Mouse (Mus musculus) forebrain, embryonic 12.5 days (tissue): ENCODE data around the gene Lrpap1. TPM values are rescaled to one million over a fixed set of nuclear protein-coding genes. Genes with fewer than 3 reads are reported as not detected.

ENCODE experiments used
- ATAC-seq: fragments of 200-750 bp; cut with Nextera tagmentation; 2 replicates; pipeline ENCODE4 v1.8.0; 2017; ENCODE audit warnings: moderate TSS enrichment; ENCODE audit not compliant: low FRiP score
- H3K27ac ChIP-seq: fragments of 300-500 bp; sonication (generic); 2 replicates; pipeline ENCODE4 v1.5.1; 2016; ENCODE audit warnings: mild to moderate bottlenecking
- H3K27me3 ChIP-seq: fragments of 300-500 bp; sonication (generic); 2 replicates; pipeline ENCODE4 v1.6.1; 2016; ENCODE audit warnings: mild to moderate bottlenecking
- H3K36me3 ChIP-seq: fragments of 300-500 bp; sonication (generic); replicated peaks from 2 replicates; pipeline ENCODE4 v1.6.1; 2016; ENCODE audit warnings: mild to moderate bottlenecking
- H3K4me1 ChIP-seq: fragments of 300-500 bp; sonication (generic); 2 replicates; pipeline ENCODE4 v1.6.1; 2016
- H3K4me2 ChIP-seq: fragments of 300-500 bp; sonication (generic); 2 replicates; pipeline ENCODE4 v1.6.1; 2016; ENCODE audit warnings: mild to moderate bottlenecking, moderate library complexity
- H3K4me3 ChIP-seq: fragments of 300-500 bp; sonication (generic); replicated peaks from 2 replicates; pipeline ENCODE4 v1.5.1; 2016; ENCODE audit warnings: mild to moderate bottlenecking
- H3K9ac ChIP-seq: fragments of 300-500 bp; sonication (generic); 2 replicates; pipeline ENCODE4 v1.6.1; 2016; ENCODE audit warnings: mild to moderate bottlenecking
- H3K9me3 ChIP-seq: fragments of 300-500 bp; sonication (generic); 2 replicates; pipeline ENCODE4 v1.6.1; 2016
- WGBS: fragments of 180-500 bp; shearing (Covaris S2); methylation state at CpG from one replicate; pipeline ENCODE4 v1.1.7; 2016; 5-methylcytosine and 5-hydroxymethylcytosine counted together
- polyA plus RNA-seq: library from polyadenylated mRNA; unstranded; fragments of >200 nt; fragmentation: Nextera tagmentation; extraction: Ambion mirVana; gene quantifications from 2 replicates; pipeline ENCODE4 v1.2.1, GENCODE M21; 2016

Lrpap1 gene
- polyA plus RNA-seq, 1 experiment from 2014 or later = 94.7 TPM

GRCm38 (mm10) chr5:35137510-35138182, 32.1 kb upstream of the Lrpap1 start:
- Histone ChIP-seq H3K4me3 (no peak overlapping the region), H3K27ac (peak overlapping the region; percentile 70), H3K4me2 (no peak overlapping the region), H3K27me3 (no peaks in the 10 kb centered on the region), H3K36me3 (no peaks in the 10 kb centered on the region), H3K4me1 (peaks cover 18% of the 10 kb centered on the region), H3K9me3 (no peaks in the 10 kb centered on the region), H3K9ac (no peak overlapping the region)
- 72% methylated on average over 13 of the region's 13 CpGs for WGBS
- no peak for ATAC-seq

- no peaks in the 10 kb centered on the region for H3K9me3 ChIP-seq
- H3K4me3 ChIP-seq = no peak overlapping the region
- H3K4me2 ChIP-seq = no peak overlapping the region
- H3K4me1 ChIP-seq = peaks cover 13% of the 10 kb centered on the region
- H3K27me3 ChIP-seq = no peaks in the 10 kb centered on the region
- no peak overlapping the region for H3K9ac ChIP-seq
- no peak overlapping the region for H3K27ac ChIP-seq
- 75% methylated on average over 5 of the region's 5 CpGs for WGBS
- H3K36me3 ChIP-seq = no peaks in the 10 kb centered on the region
- no peak for ATAC-seq
Observed at GRCm38 (mm10) chr5:35135903-35136302, 30.3 kb upstream of the Lrpap1 start.

- Histone ChIP-seq H3K9me3 (no peaks in the 10 kb centered on the region), H3K4me1 (peaks cover 13% of the 10 kb centered on the region), H3K9ac (no peak overlapping the region), H3K4me3 (no peak overlapping the region), H3K27ac (no peak overlapping the region), H3K36me3 (no peaks in the 10 kb centered on the region), H3K27me3 (no peaks in the 10 kb centered on the region), H3K4me2 (no peak overlapping the region)
- ATAC-seq = no peak
- WGBS = 59% methylated on average over 3 of the region's 3 CpGs
Observed at GRCm38 (mm10) chr5:35134286-35134685, 28.7 kb upstream of the Lrpap1 start.

- no peak overlapping the region for H3K4me2 ChIP-seq
- no peak overlapping the region for H3K27ac ChIP-seq
- H3K36me3 ChIP-seq = no peaks in the 10 kb centered on the region
- ATAC-seq = no peak
- no peaks in the 10 kb centered on the region for H3K27me3 ChIP-seq
- no peak overlapping the region for H3K4me3 ChIP-seq
- H3K4me1 ChIP-seq = peaks cover 10% of the 10 kb centered on the region
- 88% methylated on average over 4 of the region's 4 CpGs for WGBS
- H3K9me3 ChIP-seq = no peaks in the 10 kb centered on the region
- H3K9ac ChIP-seq = no peak overlapping the region
Observed at GRCm38 (mm10) chr5:35133468-35133867, 27.9 kb upstream of the Lrpap1 start.

GRCm38 (mm10) chr5:35132278-35132980, 26.9 kb upstream of the Lrpap1 start:
- Histone ChIP-seq H3K27me3 (no peaks in the 10 kb centered on the region), H3K27ac (no peak overlapping the region), H3K4me3 (no peak overlapping the region), H3K4me2 (no peak overlapping the region), H3K36me3 (no peaks in the 10 kb centered on the region), H3K4me1 (peaks cover under 1% of the 10 kb centered on the region; the same call in 1 of the 2 replicates), H3K9ac (no peak overlapping the region), H3K9me3 (no peaks in the 10 kb centered on the region)
- WGBS = 92% methylated on average over 9 of the region's 9 CpGs
- no peak for ATAC-seq

- Histone ChIP-seq H3K36me3 (no peaks in the 10 kb centered on the region), H3K9me3 (no peaks in the 10 kb centered on the region), H3K4me1 (no peaks in the 10 kb centered on the region), H3K27ac (no peak overlapping the region), H3K27me3 (no peaks in the 10 kb centered on the region), H3K4me2 (no peak overlapping the region), H3K9ac (no peak overlapping the region), H3K4me3 (no peak overlapping the region)
- 5% methylated on average over 7 of the region's 7 CpGs for WGBS
- peak; percentile 65; the same call in 1 of the 2 replicates for ATAC-seq
Observed at GRCm38 (mm10) chr5:35131773-35132172, 26.2 kb upstream of the Lrpap1 start.

- WGBS = 29% methylated on average over 1 of the region's 1 CpGs
Observed at GRCm38 (mm10) chr5:35131237-35131636, 25.7 kb upstream of the Lrpap1 start.

GRCm38 (mm10) chr5:35129767-35130191, 24.2 kb upstream of the Lrpap1 start:
- Histone ChIP-seq H3K9me3 (no peaks in the 10 kb centered on the region), H3K36me3 (no peaks in the 10 kb centered on the region)
- 93% methylated on average over 7 of the region's 7 CpGs for WGBS

More at GRCm38 (mm10) chr5:35131237-35131636, 25.7 kb upstream of the Lrpap1 start:
- no peak for ATAC-seq
- no peak overlapping the region for H3K4me2 ChIP-seq
- H3K36me3 ChIP-seq = no peaks in the 10 kb centered on the region
- H3K4me3 ChIP-seq = no peak overlapping the region
- H3K27ac ChIP-seq = no peak overlapping the region
- H3K9me3 ChIP-seq = no peaks in the 10 kb centered on the region
- no peaks in the 10 kb centered on the region for H3K27me3 ChIP-seq
- no peak overlapping the region for H3K9ac ChIP-seq
- no peaks in the 10 kb centered on the region for H3K4me1 ChIP-seq

GRCm38 (mm10) chr5:35129208-35129607, 23.6 kb upstream of the Lrpap1 start:
- no peaks in the 10 kb centered on the region for H3K27me3 ChIP-seq
- no peak overlapping the region for H3K9ac ChIP-seq
- no peaks in the 10 kb centered on the region for H3K9me3 ChIP-seq
- H3K4me1 ChIP-seq = no peaks in the 10 kb centered on the region
- no peaks in the 10 kb centered on the region for H3K36me3 ChIP-seq
- H3K4me2 ChIP-seq = no peak overlapping the region
- ATAC-seq = no peak
- H3K4me3 ChIP-seq = no peak overlapping the region
- no peak overlapping the region for H3K27ac ChIP-seq
- WGBS = 89% methylated on average over 16 of the region's 16 CpGs

More at GRCm38 (mm10) chr5:35129767-35130191, 24.2 kb upstream of the Lrpap1 start:
- no peak overlapping the region for H3K27ac ChIP-seq
- H3K9ac ChIP-seq = no peak overlapping the region
- H3K27me3 ChIP-seq = no peaks in the 10 kb centered on the region
- H3K4me1 ChIP-seq = no peaks in the 10 kb centered on the region
- H3K4me2 ChIP-seq = no peak overlapping the region
- no peak overlapping the region for H3K4me3 ChIP-seq
- ATAC-seq = no peak

GRCm38 (mm10) chr5:35120024-35120423, 14.5 kb upstream of the Lrpap1 start:
- Histone ChIP-seq H3K27me3 (no peaks in the 10 kb centered on the region), H3K9ac (no peak overlapping the region), H3K4me3 (no peak overlapping the region), H3K36me3 (no peaks in the 10 kb centered on the region), H3K4me2 (no peak overlapping the region), H3K4me1 (no peaks in the 10 kb centered on the region), H3K27ac (no peak overlapping the region), H3K9me3 (no peaks in the 10 kb centered on the region)
- no peak for ATAC-seq
- WGBS = 85% methylated on average over 8 of the region's 8 CpGs

- Histone ChIP-seq H3K4me1 (no peaks in the 10 kb centered on the region), H3K4me3 (no peak overlapping the region), H3K9ac (no peak overlapping the region), H3K9me3 (no peaks in the 10 kb centered on the region), H3K4me2 (no peak overlapping the region), H3K36me3 (no peaks in the 10 kb centered on the region), H3K27me3 (no peaks in the 10 kb centered on the region), H3K27ac (no peak overlapping the region)
- ATAC-seq = no peak
- WGBS = 93% methylated on average over 2 of the region's 2 CpGs
Observed at GRCm38 (mm10) chr5:35118418-35118817, 12.9 kb upstream of the Lrpap1 start.

- WGBS = 75% methylated on average over 3 of the region's 3 CpGs
- ATAC-seq = no peak
Observed at GRCm38 (mm10) chr5:35117633-35118032, 12.1 kb upstream of the Lrpap1 start.

GRCm38 (mm10) chr5:35116002-35116401, 10.4 kb upstream of the Lrpap1 start:
- Histone ChIP-seq H3K27me3 (no peaks in the 10 kb centered on the region), H3K4me3 (no peak overlapping the region), H3K4me1 (no peaks in the 10 kb centered on the region), H3K9ac (no peak overlapping the region), H3K9me3 (no peaks in the 10 kb centered on the region), H3K27ac (no peak overlapping the region), H3K4me2 (no peak overlapping the region), H3K36me3 (no peaks in the 10 kb centered on the region)
- no peak for ATAC-seq
- WGBS = 82% methylated on average over 3 of the region's 3 CpGs

More at GRCm38 (mm10) chr5:35117633-35118032, 12.1 kb upstream of the Lrpap1 start:
- Histone ChIP-seq H3K27ac (no peak overlapping the region), H3K4me3 (no peak overlapping the region), H3K4me2 (no peak overlapping the region), H3K9me3 (no peaks in the 10 kb centered on the region), H3K9ac (no peak overlapping the region), H3K36me3 (no peaks in the 10 kb centered on the region), H3K27me3 (no peaks in the 10 kb centered on the region), H3K4me1 (no peaks in the 10 kb centered on the region)
